Mouse (Mus musculus): ENCODE results near the gene Zfp821.

The Zfp821 gene

GRCm38 (mm10) chr8:109705320-109706075, at the start of gene Zfp821:
TSS of gene Zfp821 (plus strand) at chr8:109705546.
- peak; percentile 97 for DNase-seq

DNA sequence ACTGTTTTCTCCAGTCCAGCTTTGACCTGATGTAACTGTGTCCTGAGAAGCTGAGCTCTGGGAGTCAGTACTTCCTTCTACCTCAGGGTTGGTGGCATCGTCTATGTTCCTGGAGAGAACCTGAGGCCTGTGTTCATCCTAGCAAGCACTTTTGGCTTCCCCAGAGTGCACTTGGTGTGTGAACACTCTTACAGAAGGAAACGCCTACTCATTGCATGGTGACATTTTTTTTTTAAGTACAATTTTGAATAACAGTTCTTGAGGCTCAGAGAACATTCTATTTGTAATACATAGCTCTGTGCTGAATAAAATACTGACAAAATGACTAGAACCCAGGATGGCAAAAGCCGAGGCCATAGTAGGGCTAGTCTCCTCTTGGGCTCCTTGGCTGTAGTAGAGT, 48.5 kb upstream of the Zfp821 start:
- no peak for DNase-seq

GRCm38 (mm10) chr8:109662328-109662727, 43.0 kb upstream of the Zfp821 start:
- no peak for DNase-seq

DNA sequence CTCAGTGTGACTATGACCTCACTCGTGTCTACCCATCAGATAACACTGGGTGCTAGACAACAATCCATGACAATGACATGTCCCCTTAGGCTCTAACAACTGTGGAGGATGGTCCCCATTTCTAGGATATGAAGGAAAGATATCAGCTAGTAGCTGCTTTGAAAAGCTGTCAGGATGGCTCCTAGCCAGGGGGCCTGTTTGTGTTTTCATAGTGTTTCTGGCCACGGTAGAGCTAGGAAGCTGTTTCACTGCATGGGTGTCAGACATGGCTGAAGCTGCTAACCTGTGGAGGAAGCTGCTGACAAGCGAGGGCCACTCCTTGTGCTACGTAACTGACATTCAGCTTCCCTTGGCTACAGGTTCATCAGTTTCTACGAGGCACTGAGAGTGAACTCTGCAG, 38.7 kb upstream of the Zfp821 start:
- DNase-seq, result no peak

DNA sequence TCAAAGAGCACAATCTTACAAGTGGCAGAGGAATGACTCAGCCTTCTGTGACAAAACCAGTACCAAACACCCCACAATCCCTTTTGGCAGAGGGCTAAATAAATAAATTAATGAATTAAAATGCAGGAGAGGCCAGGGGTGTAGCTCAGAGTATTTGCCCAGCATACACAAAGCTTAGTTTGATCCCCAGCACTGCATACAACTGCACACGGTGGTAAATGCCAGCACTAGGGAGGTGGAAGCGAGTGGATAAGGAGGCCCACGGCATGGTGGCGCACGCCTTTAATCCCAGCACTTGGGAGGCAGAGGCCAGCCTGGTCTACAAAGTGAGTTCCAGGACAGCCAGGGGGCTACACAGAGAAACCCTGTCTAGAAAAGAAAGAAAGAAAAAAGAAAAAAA, 32.7 kb upstream of the Zfp821 start:
- no peak for DNase-seq

- DNase-seq, result no peak
These were observed 31.8 kb upstream of the Zfp821 start for GRCm38 (mm10) chr8:109673596-109673995.

DNA sequence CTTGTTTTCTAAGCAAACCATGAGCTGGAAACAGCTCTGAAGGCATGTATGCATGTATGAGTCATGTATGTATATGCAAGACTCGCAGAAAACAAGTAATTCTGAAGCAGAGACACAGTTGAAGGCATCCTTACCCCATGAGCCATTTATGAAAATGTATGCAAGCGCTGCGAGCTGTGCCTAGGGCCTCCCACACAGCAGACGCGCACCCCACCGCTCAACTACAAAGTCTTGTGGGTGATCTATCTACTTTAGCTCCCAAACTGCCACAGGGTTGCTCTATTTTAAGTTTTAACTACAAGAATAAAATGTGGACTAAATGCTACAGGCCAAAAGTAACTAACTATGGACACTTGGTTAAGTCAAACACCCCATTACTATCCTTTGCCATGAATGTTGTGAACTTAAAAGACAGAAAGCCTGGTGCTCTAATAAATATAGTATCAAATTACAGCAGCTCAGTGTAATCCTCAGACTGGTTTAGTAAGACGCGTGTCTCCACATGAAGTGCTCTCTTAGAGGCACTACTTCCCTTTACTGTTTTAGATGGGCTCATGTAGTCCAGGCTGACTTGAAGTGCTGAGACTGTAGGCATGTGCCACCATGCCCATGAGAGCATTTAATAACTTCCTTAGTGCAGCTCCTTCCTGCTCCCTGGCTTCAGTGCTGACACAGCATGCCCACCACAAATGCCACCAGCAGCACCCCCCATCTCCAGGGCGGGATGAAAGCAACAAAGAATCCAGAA, 29.3 kb upstream of the Zfp821 start:
- no peak for DNase-seq

GRCm38 (mm10) chr8:109681535-109681934, 23.8 kb upstream of the Zfp821 start:
- DNase-seq, result no peak

GRCm38 (mm10) chr8:109682120-109682519, 23.2 kb upstream of the Zfp821 start:
- DNase-seq, result no peak

GRCm38 (mm10) chr8:109687248-109687647, 18.1 kb upstream of the Zfp821 start:
- no peak for DNase-seq

DNA sequence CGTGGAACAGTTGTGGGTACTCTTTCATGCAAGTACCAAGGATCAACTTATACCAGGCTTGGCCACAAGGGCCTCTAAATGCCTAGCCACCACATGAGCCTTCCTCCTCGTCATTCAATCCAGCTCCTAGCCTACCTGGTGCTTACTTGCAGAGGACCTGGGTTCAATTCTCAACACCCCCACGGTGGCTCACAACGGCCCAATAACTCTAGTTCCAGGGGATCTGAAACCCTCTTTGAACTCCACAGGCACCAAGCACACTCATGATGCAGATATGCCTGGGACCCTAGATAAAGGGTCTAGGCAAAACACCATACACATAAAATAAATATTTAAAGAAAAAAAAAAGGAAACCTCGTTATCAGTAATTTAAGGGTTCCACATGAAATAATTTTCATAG, 13.6 kb upstream of the Zfp821 start:
- no peak for DNase-seq

- peak; percentile 74 for DNase-seq
These were observed 12.8 kb upstream of the Zfp821 start for GRCm38 (mm10) chr8:109692443-109693145.

GRCm38 (mm10) chr8:109693146-109693900, 12.0 kb upstream of the Zfp821 start, which contains the start of gene Ist1:
TSS of gene Ist1 (minus strand) at chr8:109693260.
- peak; percentile 99 for DNase-seq

GRCm38 (mm10) chr8:109694154-109694553, 11.2 kb upstream of the Zfp821 start:
- DNase-seq, result no peak

DNA sequence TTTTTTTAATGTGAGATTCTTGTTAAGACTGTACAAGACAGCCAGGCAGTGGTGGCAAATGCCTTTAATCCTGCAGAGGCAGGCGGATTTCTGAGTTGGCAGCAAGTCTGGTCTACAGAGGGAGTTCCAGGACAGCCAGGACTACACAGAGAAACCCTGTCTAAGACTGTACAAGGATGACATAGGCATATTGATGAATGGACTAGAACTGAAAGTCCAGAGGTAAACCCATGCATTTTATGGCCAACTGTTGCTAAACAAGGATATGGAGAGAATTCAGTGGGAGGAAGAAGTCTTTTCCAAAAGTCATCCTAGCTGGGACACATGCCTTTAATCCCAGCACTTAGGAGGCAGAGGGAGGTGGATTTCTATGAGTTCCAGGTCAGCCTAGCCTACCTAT, 7.6 kb upstream of the Zfp821 start:
- no peak for DNase-seq

- DNase-seq, result no peak
These were observed 6.9 kb upstream of the Zfp821 start for GRCm38 (mm10) chr8:109698477-109698876.

- DNase-seq, result peak; percentile 6
These were observed 604 bp upstream of the Zfp821 start for GRCm38 (mm10) chr8:109704565-109705319.

DNA sequence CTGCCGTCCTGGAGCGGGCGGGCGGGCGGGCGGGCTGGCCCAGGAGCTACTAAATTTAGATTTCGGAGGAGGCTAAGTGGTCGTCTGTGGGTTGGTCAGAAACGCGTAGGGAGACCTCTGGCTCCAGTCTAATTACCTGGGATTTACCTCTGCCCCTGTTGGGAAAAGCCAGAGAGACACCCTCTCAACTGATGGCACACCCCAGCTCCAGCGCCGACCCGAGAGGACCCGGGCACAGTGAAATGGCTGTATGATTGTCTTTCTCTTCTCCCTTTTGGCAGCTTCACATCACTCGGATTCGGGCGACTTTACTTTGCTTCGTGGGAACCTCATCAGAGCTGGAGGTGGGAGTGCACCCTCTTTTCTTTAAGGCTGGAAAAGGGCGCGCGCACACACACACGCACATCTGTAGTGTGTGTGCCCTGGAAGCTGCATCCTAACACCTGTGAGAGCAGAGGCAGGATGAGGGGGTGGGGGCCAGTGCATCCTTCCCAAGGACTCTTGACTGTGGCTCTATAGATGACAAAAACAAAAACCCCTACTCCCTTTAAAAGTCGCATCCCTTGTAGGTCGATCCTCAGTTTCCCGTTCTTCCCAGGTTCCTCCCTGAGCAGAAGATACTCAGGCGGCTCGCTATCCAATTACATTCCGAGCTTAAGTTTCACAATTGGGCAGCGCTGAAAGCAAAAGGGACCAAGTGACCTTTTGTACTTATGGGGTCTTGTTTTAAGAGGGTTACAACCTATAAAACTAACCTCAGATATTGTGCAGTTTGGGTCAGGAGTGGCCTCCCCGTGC, 929 bp downstream of the Zfp821 start:
- DNase-seq, result no peak

DNA sequence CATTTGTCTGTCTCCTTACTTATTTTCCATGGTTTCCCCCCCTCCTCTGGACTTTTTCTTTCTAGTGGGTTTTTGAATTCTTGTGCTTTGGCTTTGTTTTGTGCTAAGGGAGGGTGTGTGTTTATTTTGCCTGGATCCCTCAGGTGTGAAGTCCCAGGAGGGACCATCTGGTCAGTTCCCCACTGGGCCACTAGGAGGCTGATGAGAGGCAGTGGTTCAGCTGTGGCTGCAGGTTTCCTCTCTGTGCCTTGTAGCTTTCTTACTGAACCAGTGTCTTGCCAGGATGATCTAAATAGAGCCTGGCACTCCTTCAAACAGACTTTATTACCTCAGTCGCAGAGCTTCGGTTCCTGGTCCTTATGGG, 1.5 kb downstream of the Zfp821 start:
- peak; percentile 86 for DNase-seq

- DNase-seq, result no peak
These were observed 2.6 kb downstream of the Zfp821 start for GRCm38 (mm10) chr8:109707921-109708320.

GRCm38 (mm10) chr8:109712521-109712920, 7.2 kb downstream of the Zfp821 start:
- DNase-seq, result no peak
